Mouse (Mus musculus) lung, postnatal 0 days (tissue): ENCODE data around the gene Myo3a. TPM values are rescaled to one million over a fixed set of nuclear protein-coding genes. Genes with fewer than 3 reads are reported as not detected.

Experiments used
- ATAC-seq: fragments of 200-750 bp; cut with Nextera tagmentation; 2 replicates; pipeline ENCODE4 v1.8.0; 2017; ENCODE audit warnings: moderate library complexity
- DNase-seq: peaks from one replicate; pipeline ENCODE4 v3.0.0-alpha.2; 2016; ENCODE audit warnings: low spot score
- H3K27ac ChIP-seq: fragments of 300-500 bp; sonication (generic); 2 replicates; pipeline ENCODE4 v1.5.1; 2014; ENCODE audit warnings: antibody characterized with exemption, mild to moderate bottlenecking, low read length, mixed read lengths
- H3K27me3 ChIP-seq: fragments of 300-500 bp; sonication (generic); replicated peaks from 2 replicates; pipeline ENCODE4 v1.6.1; 2014; ENCODE audit warnings: low read length, mixed read lengths; ENCODE audit not compliant: insufficient read depth
- H3K36me3 ChIP-seq: fragments of 300-500 bp; sonication (generic); 2 replicates; pipeline ENCODE4 v1.6.1; 2014; ENCODE audit warnings: low read length, mixed read lengths; ENCODE audit not compliant: insufficient read depth
- H3K4me1 ChIP-seq: fragments of 300-500 bp; sonication (generic); 2 replicates; pipeline ENCODE4 v1.6.1; 2014; ENCODE audit warnings: antibody characterized with exemption, low read depth, low read length, mixed read lengths; ENCODE audit not compliant: insufficient read depth
- H3K4me2 ChIP-seq: fragments of 300-500 bp; sonication (generic); replicated peaks from 2 replicates; pipeline ENCODE4 v1.6.1; 2014; ENCODE audit warnings: low read depth, mild to moderate bottlenecking, low read length, moderate library complexity, mixed read lengths
- H3K4me3 ChIP-seq: fragments of 300-500 bp; sonication (generic); 2 replicates; pipeline ENCODE4 v1.5.1; 2014; ENCODE audit warnings: low read depth, low read length
- H3K9ac ChIP-seq: fragments of 300-500 bp; sonication (generic); replicated peaks from 2 replicates; pipeline ENCODE4 v1.6.1; 2014; ENCODE audit warnings: low read depth, mild to moderate bottlenecking
- H3K9me3 ChIP-seq: fragments of 300-500 bp; sonication (generic); 2 replicates; pipeline ENCODE4 v1.6.1; 2016; ENCODE audit warnings: low read length, mixed read lengths
- CTCF ChIP-seq: IDR thresholded peaks from 2 replicates; pipeline ENCODE4 v1.5.1; 2016; ENCODE audit warnings: antibody characterized with exemption, mild to moderate bottlenecking
- EP300 ChIP-seq: IDR thresholded peaks from 2 replicates; pipeline ENCODE4 v1.6.1; 2016; ENCODE audit warnings: antibody characterized with exemption, mild to moderate bottlenecking, control low read depth
- WGBS: fragments of 180-500 bp; shearing (Covaris S2); extraction: QIAGEN DNeasy Blood & Tissue Kit; methylation state at CpG from one replicate; pipeline ENCODE4 v1.1.7; 2014; 5-methylcytosine and 5-hydroxymethylcytosine counted together
- polyA plus RNA-seq: library from polyadenylated mRNA; unstranded; fragments of >200 nt; fragmentation: Nextera tagmentation; extraction: Ambion mirVana; gene quantifications from 2 replicates; pipeline ENCODE4 v1.2.1, GENCODE M21; 2015

Myo3a gene
- polyA plus RNA-seq, 1 experiment from 2014 or later = not detected

GRCm38 (mm10) chr2:22625096-22625960 lies 398.0 kb downstream of the Myo3a start:
- Histone ChIP-seq H3K36me3 (no peaks in the 10 kb centered on the region), H3K4me1 (no peaks in the 10 kb centered on the region), H3K27me3 (peaks cover 44% of the 10 kb centered on the region), H3K4me2 (no peak overlapping the region), H3K9me3 (no peaks in the 10 kb centered on the region), H3K27ac (no peak overlapping the region), H3K4me3 (no peak overlapping the region), H3K9ac (no peak overlapping the region)
- TF ChIP-seq CTCF (no peak), EP300 (no peak)
- DNase-seq = no peak
- ATAC-seq = no peak
- WGBS = 14% methylated on average over 16 of the region's 16 CpGs

GRCm38 (mm10) chr2:22627147-22627666 lies 399.9 kb downstream of the Myo3a start:
- ATAC-seq (no peak), DNase-seq (no peak)
- H3K4me2 ChIP-seq = no peak overlapping the region
- H3K4me3 ChIP-seq = no peak overlapping the region
- no peaks in the 10 kb centered on the region for H3K4me1 ChIP-seq
- peaks cover 32% of the 10 kb centered on the region for H3K27me3 ChIP-seq
- 29% methylated on average over 3 of the region's 3 CpGs for WGBS
- H3K27ac ChIP-seq = no peak overlapping the region
- no peaks in the 10 kb centered on the region for H3K36me3 ChIP-seq
- no peak for TF ChIP-seq CTCF
- no peak for TF ChIP-seq EP300
- H3K9me3 ChIP-seq = no peaks in the 10 kb centered on the region
- no peak overlapping the region for H3K9ac ChIP-seq

GRCm38 (mm10) chr2:22627819-22628432 lies 400.6 kb downstream of the Myo3a start:
- no peak overlapping the region for H3K9ac ChIP-seq
- TF ChIP-seq CTCF (no peak), EP300 (no peak)
- peaks cover 24% of the 10 kb centered on the region for H3K27me3 ChIP-seq
- no peak for ATAC-seq
- no peak for DNase-seq
- WGBS = 41% methylated on average over 5 of the region's 5 CpGs
- H3K9me3 ChIP-seq = no peaks in the 10 kb centered on the region
- no peaks in the 10 kb centered on the region for H3K4me1 ChIP-seq
- no peak overlapping the region for H3K4me2 ChIP-seq
- no peak overlapping the region for H3K27ac ChIP-seq
- no peaks in the 10 kb centered on the region for H3K36me3 ChIP-seq
- no peak overlapping the region for H3K4me3 ChIP-seq

- no peak overlapping the region for H3K4me3 ChIP-seq
- no peaks in the 10 kb centered on the region for H3K4me1 ChIP-seq
- no peaks in the 10 kb centered on the region for H3K27me3 ChIP-seq
- peak; percentile 42 for DNase-seq
- no peak overlapping the region for H3K9ac ChIP-seq
- TF ChIP-seq EP300 (no peak), CTCF (peak; percentile 57)
- H3K27ac ChIP-seq = no peak overlapping the region
- ATAC-seq = no peak
- no peaks in the 10 kb centered on the region for H3K9me3 ChIP-seq
- no peaks in the 10 kb centered on the region for H3K36me3 ChIP-seq
- no peak overlapping the region for H3K4me2 ChIP-seq
- 34% methylated on average over 8 of the region's 8 CpGs for WGBS
These were observed 407.5 kb downstream of the Myo3a start for GRCm38 (mm10) chr2:22634766-22635165.

GRCm38 (mm10) chr2:22646134-22646533 lies 418.8 kb downstream of the Myo3a start:
- Histone ChIP-seq H3K27me3 (no peaks in the 10 kb centered on the region), H3K9me3 (no peaks in the 10 kb centered on the region), H3K4me1 (no peaks in the 10 kb centered on the region), H3K4me2 (no peak overlapping the region), H3K36me3 (no peaks in the 10 kb centered on the region), H3K9ac (no peak overlapping the region), H3K4me3 (no peak overlapping the region), H3K27ac (no peak overlapping the region)
- WGBS = 58% methylated on average over 1 of the region's 1 CpGs
- DNase-seq (no peak), ATAC-seq (no peak)
- TF ChIP-seq EP300 (no peak), CTCF (no peak)

- Histone ChIP-seq H3K27me3 (no peaks in the 10 kb centered on the region), H3K4me3 (no peak overlapping the region), H3K4me2 (no peak overlapping the region), H3K9me3 (no peaks in the 10 kb centered on the region), H3K27ac (no peak overlapping the region), H3K36me3 (no peaks in the 10 kb centered on the region), H3K9ac (no peak overlapping the region), H3K4me1 (no peaks in the 10 kb centered on the region)
- DNase-seq (no peak), ATAC-seq (no peak)
- WGBS = 36% methylated on average over 1 of the region's 1 CpGs
- no peak for TF ChIP-seq EP300
- no peak for TF ChIP-seq CTCF
These were observed 421.1 kb downstream of the Myo3a start for GRCm38 (mm10) chr2:22648394-22648793.
